Mouse (Mus musculus) adrenal gland, postnatal 4 days (tissue): Measurements from ENCODE around the gene Rc3h2. TPM values are rescaled to one million over a fixed set of nuclear protein-coding genes. Genes with fewer than 3 reads are reported as not detected.

Source experiments
- DNase-seq, 2 experiments: peaks; one replicate each; pipeline ENCODE4 v3.0.0; 2021 to 2022; ENCODE audit warnings: low spot score in 2 of 2, mixed read lengths in 2 of 2
- total RNA-seq, 2 experiments: library from RNA; stranded (reverse); gene quantifications; 2 replicates each; pipeline ENCODE4 v1.2.3; 2021

Rc3h2 gene
- total RNA-seq, 2 experiments from 2014 or later: 49.3 to 51.6 TPM

DNA sequence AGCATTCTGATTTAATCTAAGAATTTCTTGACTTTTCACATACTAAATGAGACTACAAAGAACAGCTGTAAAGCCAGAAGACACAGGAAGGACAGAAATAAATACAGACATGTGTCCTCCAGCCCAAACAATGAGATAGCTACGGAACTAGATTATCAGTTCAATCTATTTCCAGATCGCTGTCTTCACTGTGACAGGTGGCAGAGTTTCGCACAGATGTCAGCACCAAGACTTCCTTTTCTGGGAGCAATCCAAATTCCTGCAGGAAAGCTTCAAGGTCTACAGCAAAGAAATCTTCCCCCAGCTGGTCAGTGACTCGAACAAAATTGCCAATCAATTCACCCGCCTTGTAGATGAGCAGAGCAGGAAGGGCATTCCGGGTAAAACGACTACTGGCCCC, 71.0 kb downstream of the Rc3h2 start:
- no peak for DNase-seq

DNA sequence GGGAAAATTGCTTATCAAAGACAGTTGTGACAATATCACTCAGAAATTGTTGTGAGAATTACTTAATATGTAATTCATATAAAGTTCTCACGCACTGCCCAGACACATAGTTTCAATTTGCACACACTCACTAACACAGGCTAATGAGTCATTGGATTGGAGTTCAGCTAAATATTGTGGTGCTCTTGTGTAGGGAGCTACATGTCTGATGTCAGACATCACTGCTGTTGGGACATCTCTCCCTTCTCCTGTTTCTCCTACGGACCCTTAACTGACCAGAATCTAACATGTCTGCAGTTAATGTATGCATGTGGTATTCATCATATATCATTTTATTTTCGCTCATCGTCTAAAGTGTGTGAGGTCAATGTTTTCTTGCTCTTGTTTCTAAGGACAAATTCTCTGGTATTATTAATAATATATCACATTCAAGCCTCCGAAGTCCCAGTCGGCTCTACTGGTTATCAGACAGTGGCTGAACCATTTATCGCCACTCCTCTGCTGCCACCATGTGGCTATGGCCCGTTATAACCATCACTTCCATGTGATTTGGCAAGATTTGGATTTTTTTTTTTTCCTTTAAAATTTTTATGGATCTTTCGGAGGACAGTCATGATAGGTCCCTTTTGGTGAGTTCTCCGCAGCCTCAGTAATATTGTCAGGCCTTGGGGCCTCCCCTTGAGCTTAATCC, 84.1 kb downstream of the Rc3h2 start:
- no peak for DNase-seq

DNA sequence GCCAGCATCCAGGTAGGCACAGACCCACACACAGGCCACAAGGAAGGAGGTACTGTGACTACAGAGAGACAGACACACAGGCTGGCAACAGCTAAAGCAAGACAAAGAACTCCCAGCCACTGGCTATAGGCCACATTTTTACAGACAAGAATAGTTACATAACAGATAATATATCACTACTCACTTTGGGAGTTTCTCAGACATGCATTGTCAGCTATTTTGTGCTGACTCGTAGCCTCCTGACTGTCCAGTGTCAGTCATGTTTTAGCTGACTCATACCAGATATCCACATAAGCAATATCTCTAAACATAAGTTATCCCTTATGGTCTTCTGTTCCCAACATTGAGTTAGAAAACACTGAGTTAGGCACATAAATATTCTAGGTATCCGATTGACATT, 89.4 kb downstream of the Rc3h2 start:
- no peak for DNase-seq

DNA sequence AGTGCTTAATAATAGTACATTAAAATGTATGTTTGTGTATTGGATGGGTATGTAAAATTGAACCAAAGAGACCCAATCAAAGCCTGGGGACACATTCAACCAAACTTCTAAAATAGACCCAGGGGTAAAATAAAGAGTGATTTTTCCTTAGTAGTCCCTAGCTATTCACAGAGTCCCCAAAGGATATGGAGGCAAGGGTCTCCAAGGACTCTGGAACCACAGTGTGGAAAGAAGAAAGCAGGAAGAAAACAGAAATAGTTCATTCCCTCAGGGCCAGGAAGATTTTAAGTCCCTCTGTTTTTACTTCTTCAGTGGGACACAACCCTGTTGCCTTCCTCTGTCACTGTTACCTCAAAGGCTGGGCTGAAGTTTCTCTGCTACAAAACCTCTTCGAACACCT, 96.5 kb downstream of the Rc3h2 start, which contains the start of gene Olfr368:
Gene Olfr368, plus strand, starts transcription at position 301 of the 400 bp plus-strand sequence.
- no peak for DNase-seq

Other genes starting within 250 kb of the Rc3h2 start
- under 1 TPM in 1 of 2 experiments, not detected in 1; 0.06 TPM for gene Olfr365, start 234.7 kb downstream of the Rc3h2 start, total RNA-seq
- gene Olfr366, start 211.3 kb downstream of the Rc3h2 start, total RNA-seq: not detected
- gene Olfr368, start 96.4 kb downstream of the Rc3h2 start, total RNA-seq: not detected
- gene Pdcl, start 63.6 kb downstream of the Rc3h2 start, total RNA-seq: 10 to 100 TPM; 51.6 to 58.8 TPM
- 10 to 100 TPM; 12.2 to 15.1 TPM for gene Zbtb26, start 20.2 kb upstream of the Rc3h2 start, total RNA-seq
- 10 to 100 TPM; 16.9 to 17.1 TPM for gene Zbtb6, start 20.3 kb upstream of the Rc3h2 start, total RNA-seq
- gene Rabgap1, start 20.4 kb upstream of the Rc3h2 start, total RNA-seq: 10 to 100 TPM; 71.1 TPM
- 1 to 10 TPM; 2.4 to 2.5 TPM for gene Gpr21, start 93.4 kb upstream of the Rc3h2 start, total RNA-seq